Mouse (Mus musculus): Measurements from ENCODE around the gene Map2k2.
"Not testable (repeated sequence)": the region's sequence is repeated elsewhere in the genome, so short reads cannot be mapped to it uniquely, and the experiment has no call there.

The Map2k2 gene

DNA sequence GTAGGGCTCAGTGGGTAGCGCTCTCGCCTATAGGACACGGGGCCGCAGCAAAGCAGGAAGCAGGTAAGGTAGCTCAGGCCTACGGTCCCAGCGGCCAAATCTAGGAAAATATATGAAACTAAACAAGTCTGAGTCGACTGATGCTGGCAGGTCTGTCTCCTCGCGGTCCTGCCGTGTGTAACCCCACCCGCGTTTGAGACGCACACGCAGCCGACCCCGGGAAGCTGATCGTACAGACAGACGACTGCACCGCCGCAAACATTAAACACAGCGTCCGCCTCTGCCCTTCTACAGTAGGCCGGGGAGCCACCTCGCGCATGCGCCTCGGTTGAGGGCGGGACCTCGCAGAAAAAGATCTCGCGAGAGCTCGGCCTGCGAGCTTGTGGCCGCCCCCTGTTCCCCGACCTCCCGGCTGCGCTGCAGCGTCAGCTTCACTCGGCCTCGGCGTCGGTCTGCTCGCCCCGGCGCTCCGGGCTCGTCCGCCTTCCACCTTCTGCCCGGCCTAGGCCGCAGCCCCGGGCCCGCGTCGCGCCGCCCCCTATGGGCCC lies at the start of gene Map2k2:
Map2k2 (plus strand) TSS at position 351 of the 548 bp plus-strand sequence.
- peak; percentile 99 for DNase-seq (ENCODE audit: low read depth, low spot score)

DNA sequence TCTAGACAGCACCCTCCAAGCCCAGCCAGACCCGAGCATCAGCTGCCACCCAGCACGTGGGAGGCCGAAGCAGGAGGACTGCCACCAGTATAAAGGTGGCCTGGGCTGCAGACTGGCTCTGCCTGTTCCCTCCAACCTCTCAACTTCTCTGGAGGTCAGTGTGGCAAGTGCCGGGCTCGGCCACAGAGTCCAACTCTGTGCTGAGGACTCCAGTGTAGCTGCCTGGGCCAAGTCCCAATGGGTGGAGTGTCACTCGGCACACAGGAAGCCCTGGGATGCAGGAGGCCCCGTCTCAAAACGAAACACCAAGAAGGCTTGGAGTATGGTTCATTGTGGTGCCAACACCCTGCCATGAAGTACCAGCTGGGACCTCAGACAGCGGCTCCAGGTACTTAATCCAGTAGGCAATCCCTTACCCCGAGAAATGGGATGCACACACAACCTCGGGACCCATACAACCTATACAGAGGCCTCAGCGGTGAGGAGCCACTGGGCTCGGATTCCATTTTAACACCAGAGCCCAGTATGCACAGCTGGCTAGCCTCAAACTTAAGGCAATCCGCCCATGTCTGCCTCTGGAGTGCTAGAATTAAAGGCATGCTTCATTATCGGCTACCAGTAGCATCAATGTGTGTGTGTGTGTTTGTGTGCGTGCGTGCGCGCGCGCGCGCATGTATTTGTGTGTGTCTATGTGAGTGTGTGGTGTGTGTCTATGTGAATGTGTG lies 48.1 kb upstream of the Map2k2 start:
- DNase-seq (ENCODE audit: low read depth, low spot score), result no peak

DNA sequence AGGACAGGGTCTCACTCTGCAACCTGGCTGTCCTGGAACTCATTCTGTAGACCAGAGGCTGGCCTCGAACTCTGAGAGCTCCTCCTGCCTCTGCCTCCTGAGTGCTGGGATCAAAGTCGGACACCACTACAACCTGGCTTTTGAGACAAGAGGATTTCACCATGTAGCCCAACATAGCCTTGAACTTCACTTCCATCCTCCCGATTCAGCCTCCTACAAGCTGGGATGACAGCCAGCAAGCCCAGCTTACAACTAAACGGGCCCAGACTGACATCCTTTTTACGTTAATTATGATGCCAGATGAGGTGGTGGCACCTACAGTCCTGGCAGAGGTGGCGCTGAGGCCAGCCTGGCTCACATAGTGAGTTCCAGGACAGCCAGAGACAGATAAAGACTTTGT lies 46.8 kb upstream of the Map2k2 start:
- DNase-seq (ENCODE audit: low read depth, low spot score), result no peak

GRCm38 (mm10) chr10:81059603-81060543 lies 45.8 kb upstream of the Map2k2 start, which contains the start of gene Sgta:
Gene Sgta, minus strand, starts transcription at chr10:81060181.
- peak; percentile 100 for DNase-seq (ENCODE audit: low read depth, low spot score)

DNA sequence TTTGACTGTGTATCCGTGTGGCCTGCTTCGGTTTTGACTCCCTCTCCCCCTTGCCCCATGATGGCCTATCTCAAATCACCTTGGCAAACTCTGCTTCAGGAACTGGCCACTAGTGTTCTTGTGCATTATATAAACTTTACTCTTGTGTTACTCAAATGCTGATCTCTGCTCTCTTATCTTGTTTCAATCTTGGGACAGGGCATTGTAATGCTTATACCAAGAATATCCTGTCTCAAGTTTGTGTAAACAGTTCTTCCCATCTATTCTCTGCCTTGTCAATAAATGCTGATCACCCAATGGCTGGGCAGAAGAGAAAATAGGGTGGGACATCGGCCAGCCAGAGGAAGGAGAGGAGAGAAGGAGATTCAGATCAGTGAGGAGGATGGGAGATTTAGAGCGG lies 43.0 kb upstream of the Map2k2 start:
- no peak for DNase-seq (ENCODE audit: low read depth, low spot score)

- not testable (repeated sequence) for DNase-seq (ENCODE audit: low read depth, low spot score)
Observed at GRCm38 (mm10) chr10:81064519-81064918, 41.2 kb upstream of the Map2k2 start.

DNA sequence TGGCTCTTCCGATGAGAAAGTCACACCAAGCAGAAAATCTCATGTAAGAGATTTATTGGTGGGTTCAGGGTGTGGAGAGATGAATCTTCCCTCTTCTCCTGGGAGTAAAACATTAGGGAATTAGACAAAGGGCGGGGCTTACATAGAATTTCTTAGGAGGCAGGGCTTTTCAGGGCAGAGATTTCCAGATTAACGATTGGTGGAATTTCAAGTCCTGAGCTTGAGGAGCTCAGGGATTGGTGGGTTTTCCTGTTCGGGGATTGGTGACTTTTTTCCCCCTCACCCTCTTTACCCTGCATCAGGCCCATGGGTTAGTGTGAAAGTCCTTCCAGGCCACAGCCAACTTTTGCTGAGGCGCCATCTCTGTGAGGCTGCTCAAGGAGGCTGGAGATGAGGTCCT lies 37.0 kb upstream of the Map2k2 start:
- DNase-seq (ENCODE audit: low read depth, low spot score), result no peak

GRCm38 (mm10) chr10:81069836-81070235 lies 35.9 kb upstream of the Map2k2 start, which contains the start of gene Thop1:
Gene Thop1, plus strand, starts transcription at chr10:81070035.
- peak; percentile 100 for DNase-seq (ENCODE audit: low read depth, low spot score)

DNA sequence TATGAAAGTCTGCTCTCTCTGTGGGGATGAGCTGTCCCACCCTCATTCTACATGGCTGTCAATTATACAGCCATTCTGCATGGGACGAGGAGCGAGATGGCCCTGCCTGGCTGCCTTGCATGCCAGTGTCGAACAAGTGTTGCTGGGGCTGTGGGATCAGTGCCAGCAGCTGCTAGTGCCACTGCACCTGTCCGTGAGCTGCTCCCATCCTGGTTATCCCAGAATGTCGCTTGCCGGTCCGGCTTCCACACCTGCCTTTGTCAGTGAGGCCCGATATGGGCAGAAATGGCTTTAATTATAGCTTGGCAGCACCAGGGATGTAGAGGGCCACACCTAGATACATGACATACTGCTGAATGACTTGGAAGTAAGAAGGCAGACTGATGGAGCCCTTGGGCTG lies 33.4 kb upstream of the Map2k2 start:
- no peak for DNase-seq (ENCODE audit: low read depth, low spot score)

DNA sequence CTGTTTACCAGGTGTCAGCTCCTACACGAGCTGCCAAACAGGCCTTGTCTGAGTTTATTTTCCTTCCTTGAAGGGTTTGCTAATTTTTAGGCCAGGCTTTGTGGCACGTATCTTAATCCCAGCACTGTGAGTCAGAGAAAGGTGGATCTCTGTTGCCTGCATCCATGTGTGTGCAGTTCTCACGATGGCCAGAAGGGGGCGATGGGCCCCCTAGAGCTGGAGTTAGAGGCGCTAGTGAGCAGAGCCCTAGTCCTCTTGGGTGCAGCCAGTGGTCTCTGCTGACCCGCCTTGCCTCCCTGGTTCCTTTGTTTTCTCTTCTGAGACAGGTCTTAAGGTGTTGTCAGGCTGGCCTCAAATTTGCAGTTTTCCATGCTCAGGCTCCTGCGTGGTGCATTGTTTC lies 32.3 kb upstream of the Map2k2 start:
- no peak for DNase-seq (ENCODE audit: low read depth, low spot score)

GRCm38 (mm10) chr10:81075734-81076133 lies 30.0 kb upstream of the Map2k2 start:
- no peak for DNase-seq (ENCODE audit: low read depth, low spot score)

GRCm38 (mm10) chr10:81076356-81076755 lies 29.4 kb upstream of the Map2k2 start:
- no peak for DNase-seq (ENCODE audit: low read depth, low spot score)

- DNase-seq (ENCODE audit: low read depth, low spot score), result no peak
Observed at GRCm38 (mm10) chr10:81077916-81078315, 27.8 kb upstream of the Map2k2 start.

DNA sequence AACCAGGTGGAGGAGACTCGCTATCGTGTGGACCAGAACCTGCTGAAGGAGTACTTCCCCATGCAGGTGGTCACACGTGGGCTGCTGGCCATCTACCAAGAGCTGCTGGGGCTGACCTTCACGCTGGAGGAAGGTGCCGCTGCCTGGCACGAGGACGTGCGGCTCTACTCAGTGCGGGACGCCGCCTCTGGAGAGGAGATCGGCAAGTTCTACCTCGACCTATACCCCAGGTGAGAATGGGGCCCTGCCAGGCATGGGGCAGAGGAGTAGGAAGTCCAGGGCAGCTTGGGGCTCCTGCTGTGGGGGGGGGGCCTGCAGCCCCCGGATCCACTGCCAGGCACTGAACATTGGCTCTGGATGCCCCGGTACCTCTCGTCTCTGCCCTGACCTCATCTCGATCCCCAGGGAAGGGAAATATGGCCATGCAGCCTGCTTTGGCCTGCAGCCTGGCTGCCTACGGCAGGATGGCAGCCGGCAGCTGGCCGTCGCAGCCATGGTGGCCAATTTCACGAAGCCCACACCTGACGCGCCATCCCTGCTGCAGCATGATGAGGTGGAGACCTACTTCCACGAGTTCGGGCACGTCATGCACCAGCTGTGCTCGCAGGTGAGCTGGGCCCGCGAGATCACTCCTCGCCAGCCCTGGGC lies 25.6 kb upstream of the Map2k2 start:
- DNase-seq (ENCODE audit: low read depth, low spot score), result peak; percentile 35

DNA sequence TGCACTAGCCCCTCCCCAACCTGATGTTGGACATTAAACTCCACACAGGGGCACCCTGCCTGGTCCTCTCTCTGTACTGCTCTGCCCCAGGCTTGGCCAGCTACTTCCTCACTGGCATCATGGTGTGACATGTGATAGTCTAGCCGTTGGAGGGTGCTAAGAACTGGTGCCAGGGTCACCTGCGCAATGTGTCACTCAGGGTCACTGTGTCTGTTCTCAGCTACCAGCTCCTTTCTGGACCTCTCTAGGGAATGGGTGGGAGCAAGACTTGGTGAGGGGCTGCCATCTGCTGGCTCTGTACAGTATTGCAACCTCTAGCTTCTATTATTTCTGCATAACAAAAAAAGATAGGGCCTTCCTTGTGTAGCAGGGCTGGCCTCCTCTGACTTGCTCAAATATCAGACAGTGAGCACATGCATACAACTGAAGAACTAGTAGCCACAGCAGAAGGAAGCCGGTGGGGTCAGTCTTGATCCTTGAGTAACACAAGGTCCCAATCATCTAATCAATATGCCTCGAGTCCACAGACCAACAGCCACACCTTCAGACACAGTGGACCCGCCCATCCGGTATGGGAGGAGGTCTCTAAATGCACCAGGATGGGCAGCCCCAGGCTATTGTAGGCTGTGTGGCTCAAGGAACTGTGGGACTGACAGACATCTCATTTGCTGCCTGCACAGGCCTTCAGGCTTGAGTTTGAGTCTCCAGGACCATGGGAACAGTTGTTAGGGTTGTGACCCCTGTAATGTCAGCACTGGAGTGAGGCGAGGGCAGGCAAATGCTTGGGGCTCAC lies 23.4 kb upstream of the Map2k2 start:
- DNase-seq (ENCODE audit: low read depth, low spot score), result peak; percentile 83

DNA sequence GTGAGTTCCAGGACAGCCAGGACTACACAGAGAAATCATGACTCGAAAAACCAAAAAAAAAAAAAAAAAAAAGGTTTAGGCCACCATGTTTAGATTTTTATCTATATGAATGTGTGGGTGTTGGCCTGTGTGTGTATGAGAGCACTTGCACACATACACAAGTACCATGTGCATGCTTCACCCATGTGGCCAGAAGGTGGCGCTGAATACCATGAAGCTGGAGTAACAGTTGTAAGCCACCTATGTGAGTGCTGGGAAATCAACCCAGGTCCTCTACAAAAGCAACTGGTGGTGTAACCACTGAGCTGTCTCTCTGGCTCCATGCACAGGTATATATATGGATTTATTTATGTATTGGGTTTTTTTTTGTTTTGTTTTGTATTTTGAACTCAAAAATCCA lies 18.7 kb upstream of the Map2k2 start:
- peak; percentile 42 for DNase-seq (ENCODE audit: low read depth, low spot score)

DNA sequence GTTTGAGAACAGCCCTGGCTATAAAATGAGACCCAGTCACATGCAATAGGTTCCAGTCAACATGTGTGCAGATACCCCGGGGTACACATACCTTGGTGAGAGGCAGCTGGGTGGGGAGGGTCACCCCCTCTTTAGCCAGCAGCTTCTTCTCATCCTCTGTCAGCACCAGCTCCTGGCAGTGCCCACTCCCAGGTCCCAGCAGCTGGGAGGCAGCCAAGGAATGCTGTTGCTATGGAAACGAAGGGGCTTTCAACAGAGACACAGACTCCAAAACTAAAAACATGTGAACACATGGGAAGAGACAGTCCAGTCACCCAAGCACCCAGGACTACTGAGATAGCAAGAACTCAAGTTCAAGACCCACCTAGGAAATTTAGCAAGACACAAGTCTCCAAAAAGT lies 16.5 kb upstream of the Map2k2 start:
- DNase-seq (ENCODE audit: low read depth, low spot score), result no peak

- no peak for DNase-seq (ENCODE audit: low read depth, low spot score)
Observed at GRCm38 (mm10) chr10:81090621-81091020, 15.1 kb upstream of the Map2k2 start.

- DNase-seq (ENCODE audit: low read depth, low spot score), result no peak
Observed at GRCm38 (mm10) chr10:81092465-81093250, 13.1 kb upstream of the Map2k2 start.
